Comparison of ENCODE assay signal across 20 mouse cellular contexts in genomic region chr16:4341316-4342062, GRCm38 (mm10).
DNase-seq lines count a peak whose midpoint lies in the region; ATAC-seq and TF ChIP-seq lines count a peak whose summit lies in the region.
"Had no signal": no experiment of that assay in that cellular context is flagged by ENCODE, and none has a peak within 500 bp of the region (broad histone marks: within the 10 kb centered on the region; RNA-seq: fewer than 3 reads in every experiment).

No protein-coding gene starts in this region.

- no peaks in the 10 kb centered on the region for H3K9me3 ChIP-seq in lung, embryonic 14.5 days (ENCODE audit: low read depth, low read length)
- H3K9me3 ChIP-seq in midbrain, embryonic 16.5 days (replicated peaks; ENCODE audit: control insufficient read depth, low read length, poor library complexity, severe bottlenecking) = no peaks in the 10 kb centered on the region
- H3K9me3 ChIP-seq: embryonic facial prominence, embryonic 15.5 days; forebrain, embryonic 10.5 days; heart, embryonic 15.5 days; hindbrain, embryonic 10.5 days; liver, embryonic 15.5 days; neural tube, embryonic 12.5 days had no signal

- no peak for DNase-seq in gastrocnemius, adult 2 months
- no peak for DNase-seq in gastrocnemius, postnatal 4 days (ENCODE audit: low spot score in 2 of 2)
- DNase-seq in lung, embryonic 14.5 days = peak; percentile 16
- no peak for DNase-seq in lung, postnatal 10 days
- DNase-seq in large intestine, adult 2 months (ENCODE audit: low read depth, low spot score) = peak; percentile 19
- peak; percentile 53 for DNase-seq in telencephalon, adult 2 months (ENCODE audit: low read depth, low spot score)
- DNase-seq: cerebellum, adult 9-11 months; embryo, embryonic 11 days; kidney, adult 9 months; kidney, postnatal 4 days; lung, postnatal 36 days; thymus, adult 2 months had no signal

- H3K36me3 ChIP-seq in lung, embryonic 14.5 days (ENCODE audit: insufficient read depth) = no peaks in the 10 kb centered on the region
- H3K36me3 ChIP-seq in midbrain, embryonic 16.5 days (ENCODE audit: control insufficient read depth, insufficient read depth, low read length) = no peaks in the 10 kb centered on the region
- H3K36me3 ChIP-seq: embryonic facial prominence, embryonic 15.5 days; forebrain, embryonic 10.5 days; heart, embryonic 15.5 days; hindbrain, embryonic 10.5 days; liver, embryonic 15.5 days; neural tube, embryonic 12.5 days had no signal

- no peak overlapping the region for H3K9ac ChIP-seq in lung, embryonic 14.5 days
- no peak overlapping the region for H3K9ac ChIP-seq in midbrain, embryonic 16.5 days (ENCODE audit: low read depth, low read length)
- H3K9ac ChIP-seq: embryonic facial prominence, embryonic 15.5 days; heart, embryonic 15.5 days; liver, embryonic 15.5 days; neural tube, embryonic 12.5 days had no signal

- no peaks in the 10 kb centered on the region for H3K4me1 ChIP-seq in lung, embryonic 14.5 days (ENCODE audit: insufficient read depth)
- no peaks in the 10 kb centered on the region for H3K4me1 ChIP-seq in midbrain, embryonic 16.5 days (ENCODE audit: control insufficient read depth, insufficient read depth, low read length)
- H3K4me1 ChIP-seq: embryonic facial prominence, embryonic 15.5 days; forebrain, embryonic 10.5 days; heart, embryonic 15.5 days; hindbrain, embryonic 10.5 days; liver, embryonic 15.5 days; neural tube, embryonic 12.5 days had no signal

- intact Hi-C loops in gastrocnemius, adult 2 months (cut with DNase I) = no loop called here

- H3K4me3 ChIP-seq in gastrocnemius, adult 2 months = no peak overlapping the region
- H3K4me3 ChIP-seq in lung, embryonic 14.5 days (ENCODE audit: low read depth, low read length) = no peak overlapping the region
- H3K4me3 ChIP-seq in midbrain, embryonic 16.5 days (ENCODE audit: low read depth, low read length) = no peak overlapping the region
- H3K4me3 ChIP-seq: embryonic facial prominence, embryonic 15.5 days; forebrain, embryonic 10.5 days; heart, embryonic 15.5 days; hindbrain, embryonic 10.5 days; liver, embryonic 15.5 days; neural tube, embryonic 12.5 days had no signal

- H3K27me3 ChIP-seq in lung, embryonic 14.5 days (ENCODE audit: insufficient read depth, low read length) = no peaks in the 10 kb centered on the region
- H3K27me3 ChIP-seq in midbrain, embryonic 16.5 days (ENCODE audit: control insufficient read depth, insufficient read depth, low read depth, low read length) = no peaks in the 10 kb centered on the region
- H3K27me3 ChIP-seq: embryonic facial prominence, embryonic 15.5 days; heart, embryonic 15.5 days; liver, embryonic 15.5 days; neural tube, embryonic 12.5 days; Patski had no signal

- ATAC-seq in lung, embryonic 14.5 days (ENCODE audit: insufficient read depth) = no peak
- ATAC-seq in midbrain, embryonic 16.5 days = no peak
- ATAC-seq: Patski had no signal

- H3K27ac ChIP-seq in gastrocnemius, adult 2 months = peak overlapping the region; percentile 25
- H3K27ac ChIP-seq in lung, embryonic 14.5 days (ENCODE audit: low read depth) = no peak overlapping the region
- H3K27ac ChIP-seq in midbrain, embryonic 16.5 days (ENCODE audit: low read length) = no peak overlapping the region
- H3K27ac ChIP-seq: embryonic facial prominence, embryonic 15.5 days; forebrain, embryonic 10.5 days; heart, embryonic 15.5 days; hindbrain, embryonic 10.5 days; liver, embryonic 15.5 days; neural tube, embryonic 12.5 days had no signal

- TF ChIP-seq CTCF in gastrocnemius, adult 2 months (IDR thresholded peaks at IDR 0.05) = no peak
- TF ChIP-seq CTCF in lung, embryonic 14.5 days (IDR thresholded peaks at IDR 0.05; ENCODE audit: low read depth) = no peak

- WGBS in lung, embryonic 14.5 days = 70% methylated on average over 14 of the region's 14 CpGs
- 48% methylated on average over 14 of the region's 14 CpGs for WGBS in large intestine, adult 2 months
- WGBS in midbrain, embryonic 16.5 days = 84% methylated on average over 14 of the region's 14 CpGs

- no peak overlapping the region for H3K4me2 ChIP-seq in lung, embryonic 14.5 days
- H3K4me2 ChIP-seq in midbrain, embryonic 16.5 days (ENCODE audit: low read length) = no peak overlapping the region
- H3K4me2 ChIP-seq: embryonic facial prominence, embryonic 15.5 days; heart, embryonic 15.5 days; liver, embryonic 15.5 days; neural tube, embryonic 12.5 days had no signal

Comparison
In these comparisons a context has a peak if more than half of its experiments do, and no peak if none do; other contexts are left out.
1. DNase-seq: peak in lung, embryonic 14.5 days (single experiment), large intestine, adult 2 months (single experiment) and telencephalon, adult 2 months (single experiment); none in gastrocnemius, adult 2 months (single experiment), gastrocnemius, postnatal 4 days (0 of 2) and lung, postnatal 10 days (single experiment).